Mouse (Mus musculus): ENCODE results near the gene Srl. TPM values are rescaled to one million over a fixed set of nuclear protein-coding genes. Genes with fewer than 3 reads are reported as not detected.
A peak's percentile ranks its signal among the peaks of the same experiment; 100 is the strongest.

Srl gene
- total and polyA plus RNA-seq, 2 experiments from 2014 or later, result 11.6 to 34.4 TPM

DNA sequence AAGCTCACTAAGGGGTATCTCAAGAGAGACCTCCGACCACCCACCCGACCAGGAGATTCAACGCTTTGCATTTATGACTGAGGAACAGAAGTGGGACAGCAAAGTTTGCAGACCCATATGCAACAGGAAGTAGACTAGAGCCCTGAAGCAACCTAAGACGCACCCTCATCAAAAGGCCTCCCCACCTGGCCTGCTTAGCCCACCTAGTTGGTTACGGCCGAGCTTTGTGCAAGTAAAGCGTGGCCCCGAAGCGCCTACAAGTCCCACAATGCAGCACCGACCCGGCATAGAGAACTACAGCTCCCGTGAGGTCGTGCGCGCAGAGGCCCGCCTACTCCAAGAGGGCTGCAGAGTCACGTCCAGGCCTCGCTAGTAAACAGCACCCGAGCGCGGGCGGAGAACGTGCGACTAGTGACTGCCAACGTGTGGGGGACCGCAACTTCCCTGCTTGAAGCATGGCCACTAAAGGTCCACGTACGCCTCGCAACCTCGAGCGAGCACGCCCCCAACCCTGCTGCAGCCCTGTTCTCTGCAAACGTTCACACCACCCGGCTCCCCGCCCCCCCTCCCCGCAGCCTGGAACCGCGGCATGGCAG is 16.9 kb upstream of the Srl start:
- H3K4me2 ChIP-seq (ENCODE audit: low read depth, low read length, poor library complexity, severe bottlenecking), result peak overlapping the region; percentile 94
- TF ChIP-seq CTCF (IDR thresholded peaks at IDR 0.05), result no peak
- no peaks in the 10 kb centered on the region for H3K9me3 ChIP-seq (ENCODE audit: low read length)
- no peaks in the 10 kb centered on the region for H3K4me1 ChIP-seq (ENCODE audit: insufficient read depth, low read length)
- H3K27me3 ChIP-seq (ENCODE audit: insufficient read depth, low read length), result no peaks in the 10 kb centered on the region
- no peaks in the 10 kb centered on the region for H3K36me3 ChIP-seq (ENCODE audit: insufficient read depth, low read length)
- 0% methylated on average over 38 of the region's 38 CpGs for WGBS
- DNase-seq (ENCODE audit: low spot score) (peak; percentile 96), ATAC-seq (ENCODE audit: low FRiP score) (peak; percentile 91)
- peak overlapping the region; percentile 66 for H3K4me3 ChIP-seq (ENCODE audit: low read depth, low read length)
- H3K27ac ChIP-seq (ENCODE audit: low read depth, low read length), result peak overlapping the region; percentile 86
- peak overlapping the region; percentile 53 for H3K9ac ChIP-seq (replicated peaks; ENCODE audit: low read length, poor library complexity, severe bottlenecking)

DNA sequence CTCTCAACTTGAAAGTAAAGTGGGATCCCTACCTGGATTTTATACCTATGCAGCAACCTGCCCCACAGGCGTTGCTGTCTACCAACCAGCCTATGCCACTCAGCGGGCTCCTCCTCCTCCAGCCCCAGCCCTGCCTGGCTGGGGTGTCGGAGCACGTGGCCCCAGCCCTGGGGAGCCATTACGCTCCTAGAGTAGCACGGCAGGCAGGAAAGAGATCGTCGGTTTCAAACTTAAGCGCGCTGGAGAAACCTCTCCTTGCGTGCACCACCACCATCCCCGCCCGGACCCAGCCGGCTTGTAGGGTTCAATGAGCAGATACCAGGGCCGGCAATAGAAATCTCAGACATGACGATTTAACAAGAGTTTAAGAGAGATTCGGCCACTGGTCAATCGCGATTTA is 16.3 kb upstream of the Srl start:
- H3K4me2 ChIP-seq (ENCODE audit: low read depth, low read length, poor library complexity, severe bottlenecking), result peak overlapping the region; percentile 94
- no peaks in the 10 kb centered on the region for H3K4me1 ChIP-seq (ENCODE audit: insufficient read depth, low read length)
- ATAC-seq (ENCODE audit: low FRiP score) (peak; percentile 64), DNase-seq (ENCODE audit: low spot score) (peak; percentile 74)
- no peaks in the 10 kb centered on the region for H3K9me3 ChIP-seq (ENCODE audit: low read length)
- TF ChIP-seq CTCF (IDR thresholded peaks at IDR 0.05), result no peak
- WGBS, result under 1% methylated on average over 19 of the region's 19 CpGs
- H3K36me3 ChIP-seq (ENCODE audit: insufficient read depth, low read length), result no peaks in the 10 kb centered on the region
- peak overlapping the region; percentile 86 for H3K27ac ChIP-seq (ENCODE audit: low read depth, low read length)
- no peaks in the 10 kb centered on the region for H3K27me3 ChIP-seq (ENCODE audit: insufficient read depth, low read length)
- peak overlapping the region; percentile 66 for H3K4me3 ChIP-seq (ENCODE audit: low read depth, low read length)
- H3K9ac ChIP-seq (replicated peaks; ENCODE audit: low read length, poor library complexity, severe bottlenecking), result peak overlapping the region; percentile 53

DNA sequence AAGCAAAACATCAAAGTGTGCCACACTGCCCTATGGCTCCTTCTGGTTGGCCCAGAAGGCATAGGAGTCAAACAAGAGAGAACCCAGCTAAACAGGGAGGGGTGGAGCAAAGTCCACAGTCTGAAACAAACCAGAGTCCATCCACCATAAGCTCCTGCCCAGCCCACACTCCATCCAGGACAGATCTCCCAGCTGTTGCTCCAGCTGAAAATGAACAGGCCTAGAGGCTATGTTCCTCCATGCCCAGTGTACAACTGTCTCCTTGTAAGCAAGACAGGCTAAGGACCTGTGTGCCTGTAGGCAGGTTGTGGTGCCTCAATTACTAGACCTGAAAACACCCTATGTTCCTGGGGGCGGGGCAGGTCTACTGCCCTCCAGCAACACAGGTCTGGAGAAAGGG is 15.5 kb upstream of the Srl start:
- ATAC-seq (ENCODE audit: low FRiP score), result no peak
- Histone ChIP-seq H3K4me2 (ENCODE audit: low read depth, low read length, poor library complexity, severe bottlenecking) (peak overlapping the region; percentile 94), H3K4me3 (ENCODE audit: low read depth, low read length) (no peak overlapping the region), H3K4me1 (ENCODE audit: insufficient read depth, low read length) (no peaks in the 10 kb centered on the region), H3K9ac (replicated peaks; ENCODE audit: low read length, poor library complexity, severe bottlenecking) (peak overlapping the region; percentile 53; the same call in 1 of the 2 replicates), H3K9me3 (ENCODE audit: low read length) (no peaks in the 10 kb centered on the region), H3K27me3 (ENCODE audit: insufficient read depth, low read length) (no peaks in the 10 kb centered on the region), H3K36me3 (ENCODE audit: insufficient read depth, low read length) (no peaks in the 10 kb centered on the region), H3K27ac (ENCODE audit: low read depth, low read length) (no peak overlapping the region; the same call in 1 of the 2 replicates)
- TF ChIP-seq CTCF (IDR thresholded peaks at IDR 0.05), result no peak
- DNase-seq (ENCODE audit: low spot score), result no peak
- WGBS, result 95% methylated on average over 1 of the region's 1 CpGs

DNA sequence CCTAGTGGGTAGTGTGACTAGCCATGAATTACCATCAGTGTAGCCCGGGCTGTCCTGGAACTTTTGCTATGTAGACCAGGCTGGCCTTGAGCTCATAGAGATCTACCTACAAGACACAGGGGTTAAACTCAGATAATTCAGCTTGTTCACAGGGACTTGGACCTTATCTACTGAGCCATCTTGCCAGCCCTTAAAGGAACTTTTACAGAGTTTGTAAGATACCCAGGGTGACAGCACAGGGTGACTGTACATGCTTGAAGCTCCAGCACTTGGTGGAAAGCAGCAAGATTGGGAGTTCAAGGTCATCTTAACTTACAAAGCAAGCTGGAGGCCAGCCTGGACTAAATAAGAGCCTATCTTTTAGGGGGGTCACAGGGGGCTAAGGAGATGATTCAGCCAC is 13.9 kb upstream of the Srl start:
- Histone ChIP-seq H3K4me2 (ENCODE audit: low read depth, low read length, poor library complexity, severe bottlenecking) (no peak overlapping the region), H3K4me3 (ENCODE audit: low read depth, low read length) (no peak overlapping the region), H3K36me3 (ENCODE audit: insufficient read depth, low read length) (no peaks in the 10 kb centered on the region; the same call in 1 of the 2 replicates), H3K9ac (replicated peaks; ENCODE audit: low read length, poor library complexity, severe bottlenecking) (no peak overlapping the region), H3K9me3 (ENCODE audit: low read length) (no peaks in the 10 kb centered on the region), H3K27me3 (ENCODE audit: insufficient read depth, low read length) (no peaks in the 10 kb centered on the region), H3K4me1 (ENCODE audit: insufficient read depth, low read length) (no peaks in the 10 kb centered on the region), H3K27ac (ENCODE audit: low read depth, low read length) (no peak overlapping the region)
- 96% methylated on average over 1 of the region's 1 CpGs for WGBS
- no peak for TF ChIP-seq CTCF (IDR thresholded peaks at IDR 0.05)
- no peak for DNase-seq (ENCODE audit: low spot score)
- no peak for ATAC-seq (ENCODE audit: low FRiP score)

DNA sequence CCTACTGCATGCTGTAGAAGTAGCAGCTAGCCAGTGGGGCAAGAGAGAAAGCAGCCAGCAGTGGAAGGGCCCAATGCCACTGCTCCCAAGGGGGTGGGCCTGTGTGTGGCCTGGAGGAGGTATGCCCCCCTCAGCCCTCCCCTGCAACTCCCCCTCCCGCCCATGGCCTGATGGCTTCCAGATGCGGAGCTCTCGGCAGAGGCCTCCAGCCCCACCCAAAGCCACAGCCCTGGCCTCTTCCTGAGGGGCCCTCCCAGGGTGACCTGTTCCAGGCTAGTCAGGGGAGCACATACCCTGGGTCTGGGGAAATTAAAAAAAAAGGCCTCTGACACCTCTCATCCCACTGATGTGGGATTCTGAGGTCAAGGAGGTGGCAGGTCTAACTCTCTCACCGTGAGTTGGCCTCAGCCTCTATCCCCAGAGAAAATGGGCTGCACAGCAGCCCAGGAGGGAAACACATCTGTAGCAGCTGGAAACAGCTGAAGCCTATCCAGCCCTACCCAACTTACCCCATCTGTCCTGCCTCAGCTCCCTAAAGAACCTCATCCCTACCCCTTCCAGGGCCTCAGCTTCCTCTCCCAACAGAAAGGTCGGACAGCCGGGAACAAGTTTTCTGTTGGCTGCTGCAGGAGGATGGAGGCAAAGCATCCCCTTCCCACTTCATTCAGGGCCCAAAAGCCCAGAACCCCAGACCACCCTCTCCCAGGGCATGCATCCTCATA is 11.4 kb upstream of the Srl start:
- 0 out of 2 replicates have a peak overlapping the region, but pooled peaks have one; percentile 33 for H3K9ac ChIP-seq (replicated peaks; ENCODE audit: low read length, poor library complexity, severe bottlenecking)

DNA sequence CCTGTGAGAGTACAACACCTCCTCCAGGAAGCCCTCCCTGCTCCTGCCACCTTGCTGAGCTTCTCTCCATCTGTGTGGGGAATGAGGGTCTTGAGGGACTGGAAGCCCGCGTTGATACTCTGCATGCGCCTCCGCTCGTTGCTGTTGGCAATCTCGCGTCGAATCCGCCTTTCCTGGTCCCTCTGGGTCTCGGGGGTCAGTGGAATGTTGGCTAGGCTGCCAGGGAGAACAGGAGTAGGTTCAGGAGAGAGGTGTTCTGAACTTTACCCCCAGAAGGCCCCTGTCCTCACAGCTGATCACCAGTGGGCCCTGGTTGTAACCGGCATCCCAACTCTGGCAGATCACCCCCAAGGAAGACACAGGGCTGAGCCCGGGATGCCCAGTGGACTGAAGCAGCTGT is 10.3 kb upstream of the Srl start:
- Histone ChIP-seq H3K36me3 (ENCODE audit: insufficient read depth, low read length) (peaks cover 2% of the 10 kb centered on the region; the same call in 1 of the 2 replicates), H3K27me3 (ENCODE audit: insufficient read depth, low read length) (no peaks in the 10 kb centered on the region), H3K4me2 (ENCODE audit: low read depth, low read length, poor library complexity, severe bottlenecking) (no peak overlapping the region), H3K27ac (ENCODE audit: low read depth, low read length) (no peak overlapping the region), H3K4me3 (ENCODE audit: low read depth, low read length) (no peak overlapping the region), H3K9me3 (ENCODE audit: low read length) (no peaks in the 10 kb centered on the region), H3K9ac (replicated peaks; ENCODE audit: low read length, poor library complexity, severe bottlenecking) (no peak overlapping the region), H3K4me1 (ENCODE audit: insufficient read depth, low read length) (no peaks in the 10 kb centered on the region)
- no peak for DNase-seq (ENCODE audit: low spot score)
- 90% methylated on average over 12 of the region's 12 CpGs for WGBS
- TF ChIP-seq CTCF (IDR thresholded peaks at IDR 0.05), result no peak
- no peak for ATAC-seq (ENCODE audit: low FRiP score)

More for the DNA sequence above, 11.4 kb upstream of the Srl start:
- Histone ChIP-seq H3K27me3 (ENCODE audit: insufficient read depth, low read length) (no peaks in the 10 kb centered on the region), H3K9me3 (ENCODE audit: low read length) (no peaks in the 10 kb centered on the region), H3K4me3 (ENCODE audit: low read depth, low read length) (no peak overlapping the region), H3K36me3 (ENCODE audit: insufficient read depth, low read length) (no peaks in the 10 kb centered on the region; the same call in 1 of the 2 replicates), H3K27ac (ENCODE audit: low read depth, low read length) (no peak overlapping the region), H3K4me1 (ENCODE audit: insufficient read depth, low read length) (no peaks in the 10 kb centered on the region), H3K4me2 (ENCODE audit: low read depth, low read length, poor library complexity, severe bottlenecking) (no peak overlapping the region)
- no peak for TF ChIP-seq CTCF (IDR thresholded peaks at IDR 0.05)
- 65% methylated on average over 6 of the region's 6 CpGs for WGBS
- ATAC-seq (ENCODE audit: low FRiP score) (no peak), DNase-seq (ENCODE audit: low spot score) (no peak)

Data from midbrain, postnatal 0 days (tissue).